Mouse (Mus musculus): ENCODE results near the gene Itgal.
"Not testable (repeated sequence)": the region's sequence is repeated elsewhere in the genome, so short reads cannot be mapped to it uniquely, and the experiment has no call there.

The Itgal gene

GRCm38 (mm10) chr7:127280092-127280491, 16.0 kb upstream of the Itgal start:
- DNase-seq, result no peak

- no peak for DNase-seq
Measured at GRCm38 (mm10) chr7:127281114-127281513, 14.9 kb upstream of the Itgal start.

GRCm38 (mm10) chr7:127282190-127282589, 13.9 kb upstream of the Itgal start:
- DNase-seq, result no peak

- no peak for DNase-seq
Measured at GRCm38 (mm10) chr7:127285154-127285553, 10.9 kb upstream of the Itgal start.

- no peak for DNase-seq
Measured at GRCm38 (mm10) chr7:127287940-127288339, 8.1 kb upstream of the Itgal start.

GRCm38 (mm10) chr7:127289306-127289705, 6.8 kb upstream of the Itgal start:
- DNase-seq, result no peak

GRCm38 (mm10) chr7:127290142-127290541, 5.9 kb upstream of the Itgal start:
- DNase-seq, result no peak

GRCm38 (mm10) chr7:127296786-127297555, 911 bp downstream of the Itgal start:
- no peak for DNase-seq

- no peak for DNase-seq
Measured at GRCm38 (mm10) chr7:127297586-127298193, 1.6 kb downstream of the Itgal start.

- no peak for DNase-seq
Measured at GRCm38 (mm10) chr7:127308431-127308830, 12.4 kb downstream of the Itgal start.

GRCm38 (mm10) chr7:127308887-127309286, 12.8 kb downstream of the Itgal start:
- peak; percentile 30 to 49 for DNase-seq

- no peak for DNase-seq
Measured at GRCm38 (mm10) chr7:127309951-127310350, 13.9 kb downstream of the Itgal start.

GRCm38 (mm10) chr7:127313912-127314311, 17.9 kb downstream of the Itgal start:
- no peak for DNase-seq

GRCm38 (mm10) chr7:127321106-127321505, 25.0 kb downstream of the Itgal start:
- no peak for DNase-seq

GRCm38 (mm10) chr7:127322085-127322484, 26.0 kb downstream of the Itgal start:
- DNase-seq, result peak; percentile 67 to 77

- no peak for DNase-seq
Measured at GRCm38 (mm10) chr7:127324944-127325343, 28.9 kb downstream of the Itgal start.

- DNase-seq, result peak in 1 of 2 experiments; percentile 55
Measured at GRCm38 (mm10) chr7:127325550-127325949, 29.5 kb downstream of the Itgal start.

- peak in 1 of 2 experiments; percentile 41 for DNase-seq
Measured at GRCm38 (mm10) chr7:127326685-127327084, 30.6 kb downstream of the Itgal start.

GRCm38 (mm10) chr7:127333240-127333639, 37.2 kb downstream of the Itgal start:
- DNase-seq, result no peak

- DNase-seq, result no peak
Measured at GRCm38 (mm10) chr7:127335604-127336003, 39.5 kb downstream of the Itgal start.

GRCm38 (mm10) chr7:127337636-127338035, 41.6 kb downstream of the Itgal start:
- peak in 1 of 2 experiments; percentile 16 for DNase-seq

- DNase-seq, result peak in 1 of 2 experiments; percentile 58
Measured at GRCm38 (mm10) chr7:127341356-127341755, 45.3 kb downstream of the Itgal start.

GRCm38 (mm10) chr7:127341861-127342260, 45.8 kb downstream of the Itgal start:
- not testable (repeated sequence) for DNase-seq

GRCm38 (mm10) chr7:127342332-127342731, 46.3 kb downstream of the Itgal start:
- DNase-seq, result peak in 1 of 2 experiments; percentile 26
